Mouse (Mus musculus): ENCODE data around the gene Vmn1r13.
"Not testable (repeated sequence)": the region's sequence is repeated elsewhere in the genome, so short reads cannot be mapped to it uniquely, and the experiment has no call there.

Vmn1r13 gene

GRCm38 (mm10) chr6:57202990-57203389, at the start of gene Vmn1r13:
TSS of gene Vmn1r13 (plus strand) at chr6:57203290.
- not testable (repeated sequence) for DNase-seq (ENCODE audit: low spot score in 2 of 2)

GRCm38 (mm10) chr6:57156619-57157018, 46.5 kb upstream of the Vmn1r13 start, which contains the start of gene Vmn1r12:
TSS of gene Vmn1r12 (plus strand) at chr6:57156919.
- DNase-seq (ENCODE audit: low spot score in 2 of 2) = no peak

- not testable (repeated sequence) for DNase-seq (ENCODE audit: low spot score in 2 of 2)
Observed at GRCm38 (mm10) chr6:57190016-57190415, 13.1 kb upstream of the Vmn1r13 start.

- no peak for DNase-seq (ENCODE audit: low spot score in 2 of 2)
Observed at GRCm38 (mm10) chr6:57231386-57231785, 28.3 kb downstream of the Vmn1r13 start, which contains the start of gene Vmn1r14. TSS of gene Vmn1r14 (plus strand) at chr6:57231686.

- DNase-seq (ENCODE audit: low spot score in 2 of 2) = no peak
Observed at GRCm38 (mm10) chr6:57257652-57258051, 54.6 kb downstream of the Vmn1r13 start, which contains the start of gene Vmn1r15. TSS of gene Vmn1r15 (plus strand) at chr6:57257952.

GRCm38 (mm10) chr6:57260990-57261389, 57.9 kb downstream of the Vmn1r13 start:
- DNase-seq (ENCODE audit: low spot score in 2 of 2) = no peak
